Mouse (Mus musculus): ENCODE data around the gene Helz.

DNA sequence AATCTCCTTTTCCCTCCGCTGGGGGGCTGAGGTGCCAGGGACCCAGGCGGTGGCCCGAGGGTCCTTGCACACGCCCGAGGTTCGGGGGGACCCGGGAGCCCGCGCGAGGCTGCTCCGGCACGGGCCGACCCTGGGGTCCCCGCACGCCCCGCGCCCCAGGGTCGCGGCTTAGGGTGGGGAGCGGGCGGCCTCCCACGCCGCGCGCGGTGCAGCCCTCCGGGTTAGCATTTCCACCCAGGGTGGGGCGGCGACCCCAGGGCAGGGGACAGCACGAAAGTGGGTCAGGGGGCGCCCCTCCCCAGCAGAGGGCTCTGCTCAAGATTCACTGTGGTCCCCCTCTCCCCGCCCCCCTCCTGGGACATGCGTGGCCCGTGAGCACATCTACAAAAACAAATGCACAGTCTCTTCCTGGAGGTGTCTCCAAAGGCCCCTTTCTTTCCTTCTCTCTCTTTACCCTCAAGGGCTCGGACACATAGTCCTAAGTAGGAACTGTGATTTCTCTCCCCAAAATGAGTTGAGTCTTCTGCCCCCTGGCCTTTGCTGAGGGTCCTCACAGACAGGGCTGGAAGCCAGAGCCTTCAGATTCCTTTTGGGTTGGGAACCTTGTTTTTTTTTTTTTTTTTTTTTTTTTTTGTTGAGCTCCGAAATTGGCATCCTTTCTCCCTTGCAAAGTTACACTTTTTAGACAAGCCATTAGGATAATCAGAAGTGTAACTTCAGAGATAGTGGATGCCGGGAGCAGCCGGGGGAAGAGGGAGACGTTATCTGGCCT, 660 bp downstream of the Helz start:
- TF ChIP-seq POLR2A (IDR thresholded peaks at IDR 0.05; ENCODE audit: insufficient read depth, low read depth, low read length): no peak
- no peak for TF ChIP-seq CTCF (IDR thresholded peaks at IDR 0.05; ENCODE audit: insufficient read depth, low read depth, low read length)
